In the genomic region with DNA sequence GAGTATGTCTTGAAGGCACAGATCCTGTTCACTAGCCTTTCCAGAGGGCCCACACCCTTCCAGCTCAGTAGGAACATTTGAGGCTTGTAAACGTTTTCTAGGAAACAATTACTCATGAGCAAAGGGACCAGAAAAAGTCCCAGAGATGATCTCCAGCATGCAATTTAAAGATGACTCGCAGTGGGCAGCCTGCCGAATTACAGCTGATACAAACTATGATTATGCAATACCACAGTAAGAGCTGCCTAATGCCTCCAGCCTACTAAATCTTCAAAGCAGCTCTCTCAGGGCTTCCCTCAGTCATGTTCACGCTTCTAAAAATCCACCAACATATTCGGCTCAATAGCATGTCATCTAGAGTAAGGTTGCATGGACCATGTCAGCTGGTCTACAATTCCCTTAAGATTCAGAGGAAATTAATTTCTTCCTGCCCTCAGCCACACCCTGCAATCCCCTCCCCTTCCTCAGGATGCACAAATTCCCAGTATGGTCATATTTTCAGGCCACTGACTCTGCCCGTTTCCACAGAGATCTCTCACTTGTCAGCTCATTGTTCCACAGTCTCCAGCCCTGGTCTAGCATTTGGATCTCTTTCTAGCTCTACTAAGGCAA, we compare ENCODE assay signal across 8 mouse cellular contexts.
DNase-seq lines count a peak whose midpoint lies in the region; ATAC-seq and TF ChIP-seq lines count a peak whose summit lies in the region.

No protein-coding gene starts in this region.

- no peak overlapping the region for H3K4me2 ChIP-seq in intestine, embryonic 15.5 days (replicated peaks)
- no peak overlapping the region for H3K4me2 ChIP-seq in intestine, postnatal 0 days (replicated peaks; ENCODE audit: low read depth)
- H3K4me2 ChIP-seq in lung, embryonic 14.5 days = no peak overlapping the region

- H3K9me3 ChIP-seq in intestine, embryonic 15.5 days = no peaks in the 10 kb centered on the region
- no peaks in the 10 kb centered on the region for H3K9me3 ChIP-seq in intestine, postnatal 0 days (ENCODE audit: control insufficient read depth)
- no peaks in the 10 kb centered on the region for H3K9me3 ChIP-seq in lung, embryonic 14.5 days (ENCODE audit: low read depth, low read length)

- 57% methylated on average over 6 of the region's 6 CpGs for WGBS in intestine, embryonic 15.5 days
- 48% methylated on average over 6 of the region's 6 CpGs for WGBS in intestine, postnatal 0 days
- 55% methylated on average over 6 of the region's 6 CpGs for WGBS in lung, embryonic 14.5 days

- no peak overlapping the region for H3K27ac ChIP-seq in intestine, embryonic 15.5 days
- no peak overlapping the region for H3K27ac ChIP-seq in intestine, postnatal 0 days (ENCODE audit: low read depth, low read length)
- peak overlapping the region; percentile 55 for H3K27ac ChIP-seq in embryonic fibroblast, embryonic 13.5 days (ENCODE audit: insufficient read depth, low read length)
- 0 out of 2 replicates have a peak overlapping the region, but pooled peaks have one; percentile 42 for H3K27ac ChIP-seq in lung, embryonic 14.5 days (ENCODE audit: low read depth)

- no peaks in the 10 kb centered on the region for H3K36me3 ChIP-seq in intestine, embryonic 15.5 days
- no peaks in the 10 kb centered on the region for H3K36me3 ChIP-seq in intestine, postnatal 0 days (ENCODE audit: control insufficient read depth, insufficient read depth)
- H3K36me3 ChIP-seq in lung, embryonic 14.5 days (ENCODE audit: insufficient read depth) = no peaks in the 10 kb centered on the region

- ATAC-seq in intestine, embryonic 15.5 days = 0 out of 2 replicates have a peak, but pooled peaks have one; percentile 17
- ATAC-seq in intestine, postnatal 0 days = no peak
- peak; percentile 57 for ATAC-seq in lung, embryonic 14.5 days (ENCODE audit: insufficient read depth)
- no peak for ATAC-seq in inflammation-experienced regulatory T-cells, adult 6 months

- H3K4me1 ChIP-seq in intestine, embryonic 15.5 days (replicated peaks) = 0 out of 2 replicates have a peak, but pooled peaks cover 4% of the 10 kb centered on the region
- H3K4me1 ChIP-seq in intestine, postnatal 0 days (replicated peaks; ENCODE audit: control insufficient read depth, insufficient read depth, low read length) = no peaks in the 10 kb centered on the region
- peaks cover 8% of the 10 kb centered on the region for H3K4me1 ChIP-seq in embryonic fibroblast, embryonic 13.5 days (ENCODE audit: control insufficient read depth, insufficient read depth, low read length)
- no peaks in the 10 kb centered on the region for H3K4me1 ChIP-seq in lung, embryonic 14.5 days (ENCODE audit: insufficient read depth)

- TF ChIP-seq CTCF in intestine, postnatal 0 days (IDR thresholded peaks at IDR 0.05; ENCODE audit: low read depth) = no peak
- no peak for TF ChIP-seq CTCF in embryonic fibroblast, embryonic 13.5 days (IDR thresholded peaks at IDR 0.05; ENCODE audit: borderline replicate concordance, insufficient read depth, low read length)
- TF ChIP-seq CTCF in lung, embryonic 14.5 days (IDR thresholded peaks at IDR 0.05; ENCODE audit: low read depth) = no peak

- no peak overlapping the region for H3K9ac ChIP-seq in intestine, embryonic 15.5 days
- H3K9ac ChIP-seq in intestine, postnatal 0 days (ENCODE audit: low read depth, low read length) = no peak overlapping the region
- H3K9ac ChIP-seq in lung, embryonic 14.5 days = no peak overlapping the region

- DNase-seq in kidney, adult 11 months = peak; percentile 71
- peak; percentile 73 for DNase-seq in lung, embryonic 14.5 days
- DNase-seq in thymus, postnatal 14 days = no peak
- DNase-seq in embryo, embryonic 9.5 days (ENCODE audit: extremely low spot score) = no peak

- TF ChIP-seq POLR2A in embryonic fibroblast, embryonic 13.5 days (IDR thresholded peaks at IDR 0.05; ENCODE audit: low read depth, low read length) = no peak

- H3K4me3 ChIP-seq in intestine, embryonic 15.5 days (replicated peaks) = no peak overlapping the region
- H3K4me3 ChIP-seq in intestine, postnatal 0 days (ENCODE audit: low read depth, low read length) = no peak overlapping the region
- H3K4me3 ChIP-seq in embryonic fibroblast, embryonic 13.5 days (ENCODE audit: insufficient read depth, low read length) = no peak overlapping the region
- no peak overlapping the region for H3K4me3 ChIP-seq in lung, embryonic 14.5 days (ENCODE audit: low read depth, low read length)

- no peaks in the 10 kb centered on the region for H3K27me3 ChIP-seq in intestine, embryonic 15.5 days (replicated peaks)
- H3K27me3 ChIP-seq in intestine, postnatal 0 days (replicated peaks; ENCODE audit: control insufficient read depth, insufficient read depth, low read length) = no peaks in the 10 kb centered on the region
- H3K27me3 ChIP-seq in lung, embryonic 14.5 days (ENCODE audit: insufficient read depth, low read length) = no peaks in the 10 kb centered on the region

Comparison
In these comparisons a context has a peak if more than half of its experiments do, and no peak if none do; other contexts are left out.
1. ATAC-seq: peak in intestine, embryonic 15.5 days (single experiment) and lung, embryonic 14.5 days (single experiment); none in intestine, postnatal 0 days (single experiment) and inflammation-experienced regulatory T-cells, adult 6 months (single experiment).
2. H3K27ac ChIP-seq: peak in embryonic fibroblast, embryonic 13.5 days (single experiment) and lung, embryonic 14.5 days (single experiment); none in intestine, embryonic 15.5 days (single experiment) and intestine, postnatal 0 days (single experiment).
3. DNase-seq: peak in kidney, adult 11 months (single experiment) and lung, embryonic 14.5 days (single experiment); none in thymus, postnatal 14 days (single experiment) and embryo, embryonic 9.5 days (single experiment).